Mouse (Mus musculus) inflammation-experienced regulatory T-cells, adult 16 weeks (primary cell): Measurements from ENCODE around the gene Taar3. TPM values are rescaled to one million over a fixed set of nuclear protein-coding genes. Genes with fewer than 3 reads are reported as not detected.

ENCODE experiments used
- polyA plus RNA-seq: library from polyadenylated mRNA; unstranded; fragments of 100-300 nt; shearing (Covaris generic); gene quantifications from one replicate; pipeline ENCODE4 v1.2.1, GENCODE M21; 2017

Taar3 gene
- not detected for polyA plus RNA-seq

DNA sequence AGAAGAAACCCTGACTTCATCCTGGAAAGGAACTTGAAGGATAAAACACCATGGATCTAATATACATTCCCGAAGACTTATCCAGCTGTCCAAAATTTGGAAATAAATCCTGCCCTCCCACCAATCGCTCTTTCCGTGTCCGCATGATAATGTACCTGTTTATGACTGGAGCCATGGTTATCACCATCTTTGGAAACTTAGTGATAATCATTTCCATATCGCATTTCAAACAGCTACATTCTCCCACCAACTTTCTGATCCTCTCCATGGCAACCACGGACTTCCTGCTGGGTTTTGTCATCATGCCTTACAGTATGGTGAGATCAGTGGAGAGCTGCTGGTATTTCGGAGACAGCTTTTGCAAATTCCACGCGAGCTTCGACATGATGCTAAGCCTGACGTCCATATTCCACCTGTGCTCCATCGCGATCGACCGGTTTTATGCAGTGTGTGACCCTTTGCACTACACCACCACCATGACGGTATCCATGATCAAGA is at the start of gene Taar3:
TSS of gene Taar3 (plus strand) at position 51 of the 498 bp plus-strand sequence.

DNA sequence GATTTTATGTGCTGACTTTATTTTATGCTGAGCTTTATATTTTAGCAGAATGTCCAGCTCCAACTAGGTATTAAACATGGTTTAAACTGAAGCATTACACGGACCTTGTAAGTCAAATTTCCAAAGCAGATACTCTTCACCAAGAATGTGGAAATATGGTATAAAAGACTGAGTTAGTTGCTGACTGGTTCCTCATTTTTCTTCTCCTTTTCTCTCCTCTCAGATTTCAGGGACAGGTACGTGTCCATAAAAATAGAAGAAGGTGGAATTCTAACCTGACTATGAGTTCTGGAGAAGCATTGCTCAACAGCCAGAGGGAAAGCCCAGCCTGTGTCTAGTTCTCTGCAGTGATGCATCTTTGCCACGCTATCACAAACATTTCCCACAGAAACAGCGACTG is 29.3 kb upstream of the Taar3 start, which contains the start of gene Taar1:
TSS of gene Taar1 (plus strand) at position 301 of the 400 bp plus-strand sequence.

DNA sequence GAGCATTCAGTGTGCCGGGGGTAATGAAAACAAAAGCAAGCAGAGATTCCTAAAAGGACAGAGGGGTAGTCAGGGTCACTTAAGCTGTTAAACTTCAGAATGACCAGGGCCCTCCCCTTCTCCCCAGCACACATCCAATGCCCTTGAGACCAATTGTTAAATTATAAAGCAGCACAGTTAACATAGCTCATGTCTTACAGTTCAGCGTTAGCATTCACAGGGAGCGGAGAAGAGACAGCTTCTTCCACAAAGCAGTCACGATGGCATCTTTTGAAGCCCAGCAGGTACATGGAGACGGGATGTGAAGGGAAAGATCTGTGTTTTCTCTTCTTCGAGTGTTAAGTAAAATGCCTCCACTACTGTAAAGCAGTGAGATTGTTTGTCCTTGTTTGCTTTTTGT is 11.0 kb upstream of the Taar3 start, which contains the start of gene Taar2:
TSS of gene Taar2 (plus strand) at position 261 of the 400 bp plus-strand sequence.

DNA sequence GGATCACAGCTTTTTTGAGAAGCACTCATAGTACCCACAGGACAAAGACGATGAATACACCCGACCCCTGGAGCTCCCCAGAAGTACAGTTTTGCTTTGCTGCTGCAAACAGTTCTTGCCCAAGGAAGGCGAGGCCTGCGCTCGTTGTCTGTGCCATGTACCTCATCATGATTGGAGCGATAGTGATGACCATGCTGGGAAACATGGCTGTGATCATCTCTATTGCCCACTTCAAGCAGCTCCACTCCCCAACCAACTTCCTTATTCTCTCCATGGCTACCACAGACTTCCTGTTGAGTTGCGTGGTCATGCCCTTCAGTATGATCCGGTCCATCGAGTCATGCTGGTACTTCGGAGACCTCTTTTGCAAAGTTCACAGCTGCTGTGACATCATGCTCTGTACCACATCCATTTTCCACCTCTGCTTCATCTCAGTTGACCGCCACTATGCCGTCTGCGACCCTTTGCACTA is 11.1 kb downstream of the Taar3 start, which contains the start of gene Taar4:
TSS of gene Taar4 (plus strand) at position 51 of the 472 bp plus-strand sequence.

DNA sequence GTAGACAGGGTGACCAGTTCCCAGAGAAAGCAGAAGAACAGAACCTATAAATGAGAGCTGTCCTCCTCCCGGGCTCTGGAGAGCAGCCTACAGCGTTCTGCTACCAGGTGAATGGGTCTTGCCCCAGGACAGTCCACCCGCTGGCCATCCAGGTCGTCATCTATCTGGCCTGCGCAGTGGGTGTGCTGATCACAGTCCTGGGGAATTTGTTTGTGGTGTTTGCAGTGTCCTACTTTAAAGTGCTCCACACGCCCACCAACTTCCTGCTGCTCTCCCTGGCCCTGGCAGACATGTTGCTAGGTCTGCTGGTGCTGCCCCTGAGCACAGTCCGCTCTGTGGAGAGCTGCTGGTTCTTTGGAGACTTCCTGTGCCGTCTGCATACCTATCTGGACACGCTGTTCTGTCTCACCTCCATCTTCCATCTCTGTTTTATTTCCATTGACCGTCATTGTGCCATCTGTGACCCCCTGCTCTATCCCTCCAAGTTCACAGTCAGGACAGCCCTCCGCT is 21.4 kb downstream of the Taar3 start, which contains the start of gene Taar5:
TSS of gene Taar5 (plus strand) at position 51 of the 510 bp plus-strand sequence.

DNA sequence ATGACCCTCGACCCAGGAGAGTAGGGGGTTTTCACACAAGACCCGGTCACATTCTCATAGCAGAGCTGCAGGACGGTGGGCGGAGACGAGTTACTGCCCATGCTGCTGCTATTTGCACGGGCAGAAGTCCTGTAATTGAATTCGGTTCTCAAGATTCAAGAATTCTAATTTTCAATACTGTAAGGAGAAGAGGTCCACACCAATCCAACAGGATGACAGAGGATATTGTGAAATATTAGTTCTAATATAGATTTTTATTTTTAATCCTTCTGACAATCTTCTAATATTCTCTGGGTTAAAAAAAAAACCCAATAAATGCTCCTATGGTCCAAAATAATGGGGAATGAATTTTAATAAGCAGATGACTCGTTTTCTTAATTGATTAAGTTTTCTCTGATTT is 36.2 kb downstream of the Taar3 start, which contains the start of gene Taar6:
TSS of gene Taar6 (minus strand) at position 101 of the 400 bp plus-strand sequence.

DNA sequence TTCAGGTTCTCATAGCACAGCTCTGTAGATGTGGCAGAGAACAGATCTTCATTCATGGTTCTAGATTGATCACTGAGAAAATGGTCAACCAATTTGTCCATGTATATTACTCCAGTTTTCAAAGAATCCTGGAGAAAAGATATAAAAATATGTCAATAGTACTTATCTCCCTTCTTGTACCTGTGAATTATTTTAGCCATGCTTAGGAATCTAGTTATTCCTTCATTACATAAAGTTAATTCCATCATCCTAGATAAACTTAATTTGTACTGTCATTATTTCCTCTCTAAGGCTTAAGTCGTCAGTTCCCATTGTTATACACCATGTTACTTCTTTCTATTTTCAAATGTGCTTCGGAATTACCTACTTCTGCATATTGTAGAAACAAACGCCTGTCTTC is 44.0 kb downstream of the Taar3 start, which contains the start of gene Taar7a:
TSS of gene Taar7a (minus strand) at position 101 of the 400 bp plus-strand sequence.

DNA sequence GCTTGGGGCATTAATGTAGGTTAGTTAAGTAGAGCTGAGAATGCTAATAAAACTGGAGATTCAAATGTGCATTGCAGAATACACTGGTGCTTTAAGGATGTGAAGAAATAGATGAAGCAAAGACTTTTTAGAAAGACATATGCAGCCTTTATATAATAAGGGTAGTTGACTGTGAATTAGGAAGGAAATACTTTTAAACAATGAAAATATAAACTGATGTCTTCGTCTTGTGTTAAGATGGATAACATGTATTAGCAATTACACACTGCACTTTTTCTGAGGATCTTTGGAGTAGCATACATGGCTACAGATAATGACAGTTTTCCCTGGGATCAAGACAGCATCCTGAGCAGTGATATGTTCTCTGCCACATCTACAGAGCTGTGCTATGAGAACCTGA is 50.3 kb downstream of the Taar3 start, which contains the start of gene Taar7b:
TSS of gene Taar7b (plus strand) at position 301 of the 400 bp plus-strand sequence.

Other genes with a start within 250 kb of the Taar3 start
- gene Rps12, start 162.3 kb upstream of the Taar3 start, polyA plus RNA-seq = 33.3 TPM
- gene Slc18b1, start 152.6 kb upstream of the Taar3 start, polyA plus RNA-seq = not detected
- gene Vnn3, start 98.1 kb upstream of the Taar3 start, polyA plus RNA-seq = 0.16 TPM
- gene Vnn1, start 54.9 kb upstream of the Taar3 start, polyA plus RNA-seq = not detected
- gene Taar1, start 29.2 kb upstream of the Taar3 start, polyA plus RNA-seq = not detected
- not detected for gene Taar2, start 11.0 kb upstream of the Taar3 start, polyA plus RNA-seq
- gene Taar4, start 10.9 kb downstream of the Taar3 start, polyA plus RNA-seq = not detected
- not detected for gene Taar5, start 21.1 kb downstream of the Taar3 start, polyA plus RNA-seq
- not detected for gene Taar6, start 36.1 kb downstream of the Taar3 start, polyA plus RNA-seq
- gene Taar7a, start 43.9 kb downstream of the Taar3 start, polyA plus RNA-seq = not detected
- not detected for gene Taar7b, start 50.4 kb downstream of the Taar3 start, polyA plus RNA-seq
- not detected for gene Taar7d, start 77.7 kb downstream of the Taar3 start, polyA plus RNA-seq
- not detected for gene Taar7e, start 88.1 kb downstream of the Taar3 start, polyA plus RNA-seq
- gene Taar7f, start 100.0 kb downstream of the Taar3 start, polyA plus RNA-seq = not detected
- gene Taar8a, start 126.9 kb downstream of the Taar3 start, polyA plus RNA-seq = not detected
- gene Taar8b, start 142.7 kb downstream of the Taar3 start, polyA plus RNA-seq = not detected
- gene Taar8c, start 152.4 kb downstream of the Taar3 start, polyA plus RNA-seq = not detected
- gene Taar9, start 160.0 kb downstream of the Taar3 start, polyA plus RNA-seq = not detected
- gene Stx7, start 199.7 kb downstream of the Taar3 start, polyA plus RNA-seq = 46.3 TPM